Mouse (Mus musculus) ES-E14 (cell line): ENCODE measurements around the gene Fbxw10.

Experiments
- CHD2 ChIP-seq: IDR thresholded peaks from 2 replicates; pipeline ENCODE4 v1.6.1; 2014; ENCODE audit warnings: mild to moderate bottlenecking, low read depth, low read length, inconsistent platforms
- HCFC1 ChIP-seq: IDR thresholded peaks from 2 replicates; pipeline ENCODE4 v1.6.1; 2012; ENCODE audit warnings: low read length, inconsistent platforms, borderline replicate concordance; ENCODE audit not compliant: insufficient read depth
- MAFK ChIP-seq: IDR thresholded peaks from 2 replicates; pipeline ENCODE4 v1.6.1; 2014; ENCODE audit warnings: mild to moderate bottlenecking, low read depth, low read length, inconsistent platforms; ENCODE audit not compliant: insufficient read depth
- ZC3H11A ChIP-seq: IDR thresholded peaks from 2 replicates; pipeline ENCODE4 v1.6.1; 2012; ENCODE audit warnings: low read depth, mild to moderate bottlenecking, inconsistent platforms, low read length, borderline replicate concordance
- ZNF384 ChIP-seq: IDR thresholded peaks from 2 replicates; pipeline ENCODE4 v1.6.1; 2012; ENCODE audit warnings: low read depth, low read length, inconsistent platforms

GRCm38 (mm10) chr11:62804119-62804518 lies 42.8 kb upstream of the Fbxw10 start:
- TF ChIP-seq ZNF384 = no peak
- no peak for TF ChIP-seq CHD2
- no peak for TF ChIP-seq HCFC1
- no peak for TF ChIP-seq ZC3H11A
- no peak for TF ChIP-seq MAFK
